Mouse (Mus musculus): ENCODE data around the gene Irx3. TPM values are rescaled to one million over a fixed set of nuclear protein-coding genes. Genes with fewer than 3 reads are reported as not detected.

Irx3 gene
- total RNA-seq, 2 experiments from 2014 or later: 1.4 to 4.2 TPM

- no peak for TF ChIP-seq CTCF (IDR thresholded peaks at IDR 0.05)
- intact Hi-C loops (cut with DNase I): loop anchor here (2.0 to 5.0 kb wide), 5 partner anchors 213 to 556 kb away; no protein-coding TSS in a partner anchor
- no peak for DNase-seq
- peak overlapping the region; percentile 73 for H3K4me3 ChIP-seq
- no peak overlapping the region for H3K27ac ChIP-seq
Measured at GRCm38 (mm10) chr8:91799016-91799581, 2.8 kb downstream of the Irx3 start.

GRCm38 (mm10) chr8:91797626-91798271 is 4.1 kb downstream of the Irx3 start:
- TF ChIP-seq CTCF (IDR thresholded peaks at IDR 0.05): peak; percentile 76
- intact Hi-C loops (cut with DNase I): loop anchor here (2.0 to 5.0 kb wide), 6 partner anchors 215 to 557 kb away; no protein-coding TSS in a partner anchor
- peak overlapping the region; percentile 68 for H3K4me3 ChIP-seq
- peak overlapping the region; percentile 0; the same call in 1 of the 2 replicates for H3K27ac ChIP-seq
- peak; percentile 86 for DNase-seq

GRCm38 (mm10) chr8:91793846-91794245 is 8.0 kb downstream of the Irx3 start:
- no peak for DNase-seq
- no peak overlapping the region for H3K27ac ChIP-seq
- intact Hi-C loops (cut with DNase I): no loop called here
- TF ChIP-seq CTCF (IDR thresholded peaks at IDR 0.05): no peak
- H3K4me3 ChIP-seq: no peak overlapping the region

GRCm38 (mm10) chr8:91787194-91787895 is 14.5 kb downstream of the Irx3 start:
- DNase-seq: peak; percentile 70
- peak overlapping the region; percentile 79 for H3K27ac ChIP-seq
- intact Hi-C loops (cut with DNase I): no loop called here

GRCm38 (mm10) chr8:91782940-91783339 is 18.9 kb downstream of the Irx3 start:
- intact Hi-C loops (cut with DNase I): loop anchor here (5.0 kb wide), 1 partner anchor 66 kb away; no protein-coding TSS in a partner anchor
- H3K27ac ChIP-seq: no peak overlapping the region; the same call in 1 of the 2 replicates
- no peak for DNase-seq
- no peak overlapping the region for H3K4me3 ChIP-seq
- TF ChIP-seq CTCF (IDR thresholded peaks at IDR 0.05): no peak

More at GRCm38 (mm10) chr8:91787194-91787895, 14.5 kb downstream of the Irx3 start:
- TF ChIP-seq CTCF (IDR thresholded peaks at IDR 0.05): no peak
- no peak overlapping the region for H3K4me3 ChIP-seq

- no peak for TF ChIP-seq CTCF (IDR thresholded peaks at IDR 0.05)
- Histone ChIP-seq H3K27ac (peak overlapping the region; percentile 67), H3K4me3 (no peak overlapping the region)
- intact Hi-C loops (cut with DNase I): loop anchor here (5.0 kb wide), 1 partner anchor 65 kb away; no protein-coding TSS in a partner anchor
- peak; percentile 82 for DNase-seq
Measured at GRCm38 (mm10) chr8:91782201-91782600, 19.7 kb downstream of the Irx3 start.

- Histone ChIP-seq H3K4me3 (no peak overlapping the region), H3K27ac (no peak overlapping the region)
- intact Hi-C loops (cut with DNase I): loop anchor here (5.0 kb wide), 1 partner anchor 63 kb away; no protein-coding TSS in a partner anchor
- no peak for TF ChIP-seq CTCF (IDR thresholded peaks at IDR 0.05)
- DNase-seq: no peak
Measured at GRCm38 (mm10) chr8:91780648-91781047, 21.2 kb downstream of the Irx3 start.

- no peak overlapping the region for H3K4me3 ChIP-seq
- DNase-seq: no peak
- intact Hi-C loops (cut with DNase I): no loop called here
- TF ChIP-seq CTCF (IDR thresholded peaks at IDR 0.05): no peak
- no peak overlapping the region for H3K27ac ChIP-seq
Measured at GRCm38 (mm10) chr8:91768857-91769256, 33.0 kb downstream of the Irx3 start.

- no peak overlapping the region for H3K27ac ChIP-seq
- no peak for DNase-seq
- intact Hi-C loops (cut with DNase I): no loop called here
- no peak overlapping the region for H3K4me3 ChIP-seq
- no peak for TF ChIP-seq CTCF (IDR thresholded peaks at IDR 0.05)
Measured at GRCm38 (mm10) chr8:91765411-91766034, 36.3 kb downstream of the Irx3 start.

GRCm38 (mm10) chr8:91755566-91755965 is 46.3 kb downstream of the Irx3 start:
- Histone ChIP-seq H3K27ac (no peak overlapping the region), H3K4me3 (no peak overlapping the region)
- DNase-seq: no peak
- no peak for TF ChIP-seq CTCF (IDR thresholded peaks at IDR 0.05)
- intact Hi-C loops (cut with DNase I): no loop called here

GRCm38 (mm10) chr8:91755062-91755461 is 46.8 kb downstream of the Irx3 start:
- Histone ChIP-seq H3K27ac (no peak overlapping the region), H3K4me3 (no peak overlapping the region)
- TF ChIP-seq CTCF (IDR thresholded peaks at IDR 0.05): no peak
- intact Hi-C loops (cut with DNase I): no loop called here
- no peak for DNase-seq

- intact Hi-C loops (cut with DNase I): no loop called here
Measured at GRCm38 (mm10) chr8:91750794-91751125, 51.1 kb downstream of the Irx3 start.

More at GRCm38 (mm10) chr8:91750794-91751125, 51.1 kb downstream of the Irx3 start:
- no peak for TF ChIP-seq CTCF (IDR thresholded peaks at IDR 0.05)
- H3K27ac ChIP-seq: peak overlapping the region; percentile 20; the same call in 1 of the 2 replicates
- no peak for DNase-seq
- H3K4me3 ChIP-seq: no peak overlapping the region
